Mouse (Mus musculus) MEL (cell line): ENCODE data around the gene Mgll. TPM values are rescaled to one million over a fixed set of nuclear protein-coding genes. Genes with fewer than 3 reads are reported as not detected.

Source experiments
- DNase-seq: peaks from one replicate; pipeline ENCODE4 v3.0.0; 2011; ENCODE audit warnings: low read depth, low spot score
- H3K27ac ChIP-seq: 2 replicates; pipeline ENCODE4 v1.5.1; 2012; ENCODE audit warnings: low read depth, mild to moderate bottlenecking, control low read depth, low read length, moderate library complexity; ENCODE audit not compliant: control insufficient read depth
- H3K27me3 ChIP-seq, 2 experiments: fragments of 150-350 bp in 1 of 2; sonication (generic) in 1 of 2; 2 replicates each; pipeline ENCODE4 v1.6.1; 2012; ENCODE audit warnings: low read length in 2 of 2, mild to moderate bottlenecking in 2 of 2, improper control_type of control experiment in 1 of 2, moderate library complexity in 1 of 2; ENCODE audit not compliant: insufficient read depth in 2 of 2, control insufficient read depth in 1 of 2
- H3K36me3 ChIP-seq, 2 experiments: 2 replicates each; pipeline ENCODE4 v1.6.1; 2012 to 2014; ENCODE audit warnings: low read length in 2 of 2, improper control_type of control experiment in 1 of 2, inconsistent platforms in 1 of 2, mild to moderate bottlenecking in 1 of 2; ENCODE audit not compliant: insufficient read depth in 2 of 2, control insufficient read depth in 1 of 2
- H3K4me1 ChIP-seq, 2 experiments: fragments of 150-350 bp in 1 of 2; sonication (generic) in 1 of 2; 2 replicates each; pipeline ENCODE4 v1.6.1; 2012; ENCODE audit warnings: low read length in 2 of 2, improper control_type of control experiment in 1 of 2, mild to moderate bottlenecking in 1 of 2; ENCODE audit not compliant: insufficient read depth in 2 of 2, control insufficient read depth in 1 of 2
- H3K4me3 ChIP-seq, 2 experiments: fragments of 150-350 bp in 1 of 2; sonication (generic) in 1 of 2; 2 replicates each; pipeline ENCODE4 v1.5.1; 2012; ENCODE audit warnings: low read depth in 2 of 2, low read length in 2 of 2, mild to moderate bottlenecking in 2 of 2, moderate library complexity in 2 of 2, control low read depth in 1 of 2, improper control_type of control experiment in 1 of 2; ENCODE audit not compliant: control insufficient read depth in 1 of 2, insufficient read depth in 1 of 2
- H3K79me2 ChIP-seq: 2 replicates; pipeline ENCODE4 v1.6.1; 2012; ENCODE audit warnings: mild to moderate bottlenecking, low read length, moderate library complexity; ENCODE audit not compliant: control insufficient read depth, poor library complexity, insufficient read depth
- H3K9ac ChIP-seq: 2 replicates; pipeline ENCODE4 v1.6.1; 2012; ENCODE audit warnings: low read depth, mild to moderate bottlenecking, control low read depth, low read length, moderate library complexity; ENCODE audit not compliant: control insufficient read depth, poor library complexity, severe bottlenecking
- H3K9me3 ChIP-seq: fragments of 150-350 bp; sonication (generic); replicated peaks from 2 replicates; pipeline ENCODE4 v1.6.1; 2012; ENCODE audit warnings: mild to moderate bottlenecking, low read length, improper control_type of control experiment, moderate library complexity; ENCODE audit not compliant: insufficient read depth
- BHLHE40 ChIP-seq: IDR thresholded peaks from 2 replicates; pipeline ENCODE4 v1.6.1; 2012; ENCODE audit warnings: low read depth, mild to moderate bottlenecking, inconsistent platforms, low read length, improper control_type of control experiment, borderline replicate concordance
- CHD1 ChIP-seq: IDR thresholded peaks from 2 replicates; pipeline ENCODE4 v1.6.1; 2012; ENCODE audit warnings: low read depth, mild to moderate bottlenecking, inconsistent platforms, low read length, improper control_type of control experiment
- CHD2 ChIP-seq: IDR thresholded peaks from 2 replicates; pipeline ENCODE4 v1.6.1; 2011; ENCODE audit warnings: low read length, improper control_type of control experiment
- E2F4 ChIP-seq: IDR thresholded peaks from 2 replicates; pipeline ENCODE4 v1.6.1; 2011; ENCODE audit warnings: low read depth, low read length, improper control_type of control experiment, borderline replicate concordance
- GATA1 ChIP-seq: IDR thresholded peaks from 2 replicates; pipeline ENCODE4 v1.6.1; 2011; ENCODE audit warnings: low read depth, low read length, improper control_type of control experiment
- HCFC1 ChIP-seq: IDR thresholded peaks from 2 replicates; pipeline ENCODE4 v1.6.1; 2012; ENCODE audit warnings: low read depth, mild to moderate bottlenecking, inconsistent platforms, low read length, improper control_type of control experiment, moderate library complexity
- MAFK ChIP-seq: IDR thresholded peaks from 2 replicates; pipeline ENCODE4 v1.6.1; 2011; ENCODE audit warnings: low read depth, mild to moderate bottlenecking, low read length, improper control_type of control experiment, borderline replicate concordance
- MAX ChIP-seq: IDR thresholded peaks from 2 replicates; pipeline ENCODE4 v1.6.1; 2011; ENCODE audit warnings: low read length, improper control_type of control experiment
- MAZ ChIP-seq: IDR thresholded peaks from 2 replicates; pipeline ENCODE4 v1.6.1; 2012; ENCODE audit warnings: low read depth, mild to moderate bottlenecking, inconsistent platforms, low read length, improper control_type of control experiment
- MEF2A ChIP-seq: IDR thresholded peaks from 2 replicates; pipeline ENCODE4 v1.6.1; 2014; ENCODE audit warnings: low read depth, mild to moderate bottlenecking, inconsistent platforms, low read length, improper control_type of control experiment; ENCODE audit not compliant: poor library complexity, insufficient replicate concordance, severe bottlenecking; ENCODE audit errors: extremely low read depth
- NRF1 ChIP-seq: IDR thresholded peaks from 2 replicates; pipeline ENCODE4 v1.6.1; 2014; ENCODE audit warnings: low read depth, mild to moderate bottlenecking, inconsistent platforms, low read length, improper control_type of control experiment, moderate library complexity; ENCODE audit not compliant: poor library complexity, insufficient read depth, severe bottlenecking
- POLR2AphosphoS5 ChIP-seq: IDR thresholded peaks from 2 replicates; pipeline ENCODE4 v1.6.1; 2012; ENCODE audit warnings: low read depth, borderline replicate concordance, mild to moderate bottlenecking, inconsistent platforms, low read length, moderate library complexity, mixed read lengths
- RCOR1 ChIP-seq: IDR thresholded peaks from 2 replicates; pipeline ENCODE4 v1.6.1; 2012; ENCODE audit warnings: low read depth, mild to moderate bottlenecking, inconsistent platforms, low read length, improper control_type of control experiment
- SMC3 ChIP-seq: IDR thresholded peaks from 2 replicates; pipeline ENCODE4 v1.6.1; 2011; ENCODE audit warnings: low read depth, low read length, improper control_type of control experiment
- TCF12 ChIP-seq: IDR thresholded peaks from 2 replicates; pipeline ENCODE4 v1.6.1; 2014; ENCODE audit warnings: low read depth, mild to moderate bottlenecking, inconsistent platforms, low read length, improper control_type of control experiment, moderate library complexity
- USF1 ChIP-seq: IDR thresholded peaks from 2 replicates; pipeline ENCODE4 v1.6.1; 2014; ENCODE audit warnings: low read depth, mild to moderate bottlenecking, inconsistent platforms, low read length, improper control_type of control experiment, moderate library complexity
- ZKSCAN1 ChIP-seq: IDR thresholded peaks from 2 replicates; pipeline ENCODE4 v1.6.1; 2012; ENCODE audit warnings: low read depth, mild to moderate bottlenecking, inconsistent platforms, low read length, improper control_type of control experiment, moderate library complexity
- ZMIZ1 ChIP-seq: IDR thresholded peaks from 2 replicates; pipeline ENCODE4 v1.6.1; 2012; ENCODE audit warnings: low read depth, mild to moderate bottlenecking, inconsistent platforms, low read length, improper control_type of control experiment, moderate library complexity
- ZNF384 ChIP-seq: IDR thresholded peaks from 2 replicates; pipeline ENCODE4 v1.6.1; 2012; ENCODE audit warnings: low read depth, mild to moderate bottlenecking, inconsistent platforms, low read length, improper control_type of control experiment
- polyA plus RNA-seq, 2 experiments: library from polyadenylated mRNA; stranded (reverse) in 1 of 2; unstranded in 1 of 2; fragments of >175 nt in 1 of 2; fragments of >200 nt in 1 of 2; gene quantifications; 2 replicates each; pipeline versions ENCODE4 v1.2.1 to v1.2.4; 2012; ENCODE audit warnings: low replicate concordance in 2 of 2, low read depth in 1 of 2; ENCODE audit not compliant: insufficient read length in 2 of 2, insufficient read depth in 1 of 2, missing spikeins in 1 of 2
- total RNA-seq: library from RNA; depleted of rRNA; stranded (reverse); fragments of 300-350 nt; gene quantifications from 2 replicates; pipeline ENCODE4 v1.2.3, GENCODE M21; 2012

Gene Mgll
- total and polyA plus RNA-seq, 3 experiments, result not detected

- H3K9ac ChIP-seq, result no peak overlapping the region
- no peaks in the 10 kb centered on the region for H3K79me2 ChIP-seq
- H3K4me1 ChIP-seq, result no peaks in the 10 kb centered on the region
- no peak for DNase-seq
- no peaks in the 10 kb centered on the region for H3K9me3 ChIP-seq
- no peak for TF ChIP-seq TCF12
- no peak for TF ChIP-seq NRF1
- no peak for TF ChIP-seq MAFK
- no peak for TF ChIP-seq MAX
- no peak for TF ChIP-seq CHD2
- TF ChIP-seq ZNF384, result no peak
- no peak for TF ChIP-seq CHD1
- no peak overlapping the region for H3K4me3 ChIP-seq
- H3K27me3 ChIP-seq, result peaks cover 2 to 11% of the 10 kb centered on the region in 2 experiments
- H3K27ac ChIP-seq, result no peak overlapping the region
- no peaks in the 10 kb centered on the region for H3K36me3 ChIP-seq
Observed at GRCm38 (mm10) chr6:88763518-88764077, 39.4 kb downstream of the Mgll start.

GRCm38 (mm10) chr6:88764281-88764680, 40.1 kb downstream of the Mgll start:
- H3K4me1 ChIP-seq, result no peaks in the 10 kb centered on the region
- no peak overlapping the region for H3K27ac ChIP-seq
- DNase-seq, result no peak
- peaks cover 2 to 11% of the 10 kb centered on the region in 2 experiments for H3K27me3 ChIP-seq
- TF ChIP-seq MAX (no peak), POLR2AphosphoS5 (no peak), MAFK (no peak), HCFC1 (no peak), RCOR1 (no peak), SMC3 (no peak), MEF2A (no peak), MAZ (no peak), E2F4 (no peak), ZKSCAN1 (no peak), ZMIZ1 (no peak), BHLHE40 (no peak), GATA1 (no peak), USF1 (no peak), TCF12 (no peak), CHD1 (no peak)
- H3K9ac ChIP-seq, result no peak overlapping the region
- no peaks in the 10 kb centered on the region for H3K79me2 ChIP-seq
- H3K36me3 ChIP-seq, result no peaks in the 10 kb centered on the region
- no peaks in the 10 kb centered on the region for H3K9me3 ChIP-seq
- no peak overlapping the region for H3K4me3 ChIP-seq
